Mouse (Mus musculus) gastrocnemius, postnatal 36 days (tissue): ENCODE data around the gene Strn. TPM values are rescaled to one million over a fixed set of nuclear protein-coding genes. Genes with fewer than 3 reads are reported as not detected.

Source experiments
- DNase-seq, 2 experiments: peaks; one replicate each; pipeline ENCODE4 v3.0.0; 2022
- intact Hi-C: fragments of 180-260 bp; cut with DNase I; formaldehyde crosslinking; loops from one replicate; pipeline ENCODE4 v1.15.1; 2025
- total RNA-seq, 2 experiments: library from RNA; stranded (reverse); gene quantifications; 2 replicates each; pipeline ENCODE4 v1.2.3; 2021

Strn gene
- total RNA-seq, 2 experiments from 2014 or later: 5.1 to 6.1 TPM

DNA sequence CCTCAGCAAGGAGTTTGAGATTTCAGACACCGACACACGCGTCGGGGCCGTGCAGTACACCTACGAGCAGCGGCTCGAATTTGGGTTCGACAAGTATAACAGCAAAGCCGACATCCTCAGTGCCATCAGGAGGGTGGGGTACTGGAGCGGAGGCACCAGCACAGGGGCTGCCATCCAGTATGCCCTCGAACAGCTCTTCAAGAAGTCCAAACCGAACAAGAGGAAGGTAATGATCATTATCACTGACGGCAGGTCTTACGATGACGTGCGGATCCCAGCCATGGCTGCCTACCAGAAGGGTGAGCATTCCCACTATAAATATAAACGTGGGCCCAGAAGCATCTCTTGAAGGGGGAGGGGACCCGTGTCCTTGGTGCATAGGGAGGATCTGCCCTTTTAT lies 112.1 kb downstream of the Strn start:
- no peak for DNase-seq
- intact Hi-C loops: no loop called here

DNA sequence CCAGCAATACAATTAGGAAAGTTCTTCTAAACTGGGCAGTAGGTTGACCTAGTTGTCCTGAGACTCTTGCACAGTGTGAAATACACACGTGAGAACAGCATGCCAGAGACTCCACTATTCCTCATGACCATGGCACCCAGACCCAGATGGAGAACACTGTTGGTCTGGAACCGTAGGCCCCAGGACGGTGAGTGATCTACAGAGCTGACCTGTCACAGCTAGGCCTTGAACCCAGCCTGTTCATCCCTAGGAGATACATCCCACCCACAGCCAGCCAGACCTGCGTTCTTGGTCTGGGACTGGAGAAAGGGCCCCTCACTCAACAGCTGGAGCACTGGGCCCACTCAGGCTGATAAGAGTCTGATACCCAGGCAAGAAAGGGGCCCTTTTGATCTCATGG lies 115.1 kb downstream of the Strn start:
- intact Hi-C loops: no loop called here
- no peak for DNase-seq

DNA sequence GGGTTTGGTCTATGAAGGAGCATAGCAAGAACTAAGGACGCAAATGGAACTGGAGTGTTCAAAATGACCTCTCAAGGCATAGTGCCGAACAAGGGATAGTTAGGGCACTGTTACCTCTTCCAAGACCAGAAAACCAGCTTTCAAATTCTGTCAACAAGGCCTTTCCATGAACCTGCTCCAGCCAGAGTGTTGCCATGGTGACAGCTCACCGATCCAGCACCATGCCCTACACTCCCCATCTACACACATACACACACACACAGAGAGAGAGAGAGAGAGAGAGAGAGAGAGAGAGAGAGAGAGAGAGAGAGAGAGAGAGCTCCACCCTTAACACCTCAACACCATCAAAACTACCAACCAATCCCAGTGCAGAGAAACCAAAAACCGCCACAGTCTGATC lies 116.3 kb downstream of the Strn start:
- intact Hi-C loops: no loop called here
- DNase-seq: no peak

- intact Hi-C loops: no loop called here
- DNase-seq: no peak
These were observed 117.0 kb downstream of the Strn start for GRCm38 (mm10) chr17:78619981-78620380.

- no peak for DNase-seq
- intact Hi-C loops: no loop called here
These were observed 118.8 kb downstream of the Strn start for GRCm38 (mm10) chr17:78618164-78618693.

GRCm38 (mm10) chr17:78615096-78615495 lies 121.9 kb downstream of the Strn start:
- intact Hi-C loops: no loop called here
- no peak for DNase-seq

GRCm38 (mm10) chr17:78614481-78614880 lies 122.5 kb downstream of the Strn start:
- DNase-seq: no peak
- intact Hi-C loops: no loop called here

DNA sequence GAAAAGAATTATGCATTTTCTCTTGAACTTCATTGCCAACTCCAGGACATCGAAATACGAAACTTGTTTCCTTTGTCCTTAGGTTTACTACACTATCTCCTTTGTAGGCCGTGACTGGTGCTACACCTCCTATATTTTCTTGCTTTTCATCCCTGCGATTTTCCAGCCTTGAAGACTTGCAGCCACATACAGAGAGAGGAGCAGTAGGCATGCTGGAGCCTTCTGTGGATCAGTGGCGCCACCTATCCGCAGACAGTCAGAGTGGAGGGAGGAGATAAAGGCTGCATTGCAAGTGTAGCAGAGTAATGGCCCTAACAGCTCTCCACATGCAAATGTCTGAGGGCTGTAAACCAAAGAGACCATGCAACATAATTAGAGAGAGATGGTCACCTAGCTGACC lies 125.9 kb downstream of the Strn start:
- DNase-seq: no peak
- intact Hi-C loops: loop anchor here (1.0 kb wide), 1 partner anchor 18 kb away; no protein-coding TSS in a partner anchor

GRCm38 (mm10) chr17:78609191-78609855 lies 127.7 kb downstream of the Strn start:
- no peak for DNase-seq
- intact Hi-C loops: no loop called here

DNA sequence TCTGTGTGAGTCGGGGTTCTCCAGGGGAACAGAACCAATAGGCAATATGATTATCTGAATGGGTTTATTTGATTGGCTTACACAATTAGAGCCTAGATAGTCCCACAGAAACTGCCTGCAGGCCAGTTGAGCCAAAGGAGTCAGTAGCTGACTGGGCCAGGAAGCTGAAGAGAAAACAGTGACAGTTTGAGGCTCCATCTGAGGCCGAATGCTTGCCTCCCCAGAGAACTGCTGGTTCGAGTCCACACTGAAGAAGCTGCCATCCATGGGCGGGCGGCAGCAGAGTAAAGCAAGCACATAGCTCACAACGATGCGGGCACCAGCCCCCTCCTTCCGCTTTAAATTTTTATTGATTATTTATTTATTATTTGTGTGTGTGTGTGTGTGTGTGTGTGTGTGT lies 128.3 kb downstream of the Strn start:
- intact Hi-C loops: no loop called here
- DNase-seq: no peak

- no peak for DNase-seq
- intact Hi-C loops: no loop called here
These were observed 128.8 kb downstream of the Strn start for GRCm38 (mm10) chr17:78608135-78608670.

- DNase-seq: peak; percentile 31 to 39
- intact Hi-C loops: loop anchor here (5.0 kb wide), 1 partner anchor 407 kb away; no protein-coding TSS in a partner anchor
These were observed 132.6 kb downstream of the Strn start for GRCm38 (mm10) chr17:78604431-78604830.

DNA sequence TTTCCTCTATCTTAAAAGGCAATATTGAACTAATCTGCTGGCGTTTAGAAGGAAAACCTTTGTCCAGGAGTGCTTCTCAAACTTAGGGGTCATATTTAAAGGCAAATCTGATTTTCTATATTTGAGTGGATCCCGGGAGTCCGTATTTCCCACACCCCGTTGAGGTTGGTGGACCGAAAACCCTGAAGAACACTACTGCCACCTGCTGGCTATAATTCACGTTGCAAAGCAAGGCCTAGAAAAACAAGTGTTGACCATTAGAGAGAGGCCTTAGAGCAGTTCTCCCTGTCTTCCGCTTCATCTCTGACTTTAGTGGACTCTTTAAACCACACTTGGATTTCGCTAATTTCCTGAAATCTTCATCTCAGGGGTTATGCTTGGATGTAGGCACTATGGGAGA lies 133.1 kb downstream of the Strn start:
- DNase-seq: peak; percentile 31 to 78
- intact Hi-C loops: loop anchor here (5.0 kb wide), 1 partner anchor 407 kb away; no protein-coding TSS in a partner anchor

- DNase-seq: no peak
- intact Hi-C loops: loop anchor here (5.0 kb wide), 1 partner anchor 405 kb away; no protein-coding TSS in a partner anchor
These were observed 134.7 kb downstream of the Strn start for GRCm38 (mm10) chr17:78602316-78602715.

- DNase-seq: no peak
- intact Hi-C loops: loop anchor here (5.0 kb wide), 1 partner anchor 404 kb away; no protein-coding TSS in a partner anchor
These were observed 135.4 kb downstream of the Strn start for GRCm38 (mm10) chr17:78601601-78602000.

GRCm38 (mm10) chr17:78601042-78601441 lies 136.0 kb downstream of the Strn start:
- no peak for DNase-seq
- intact Hi-C loops: loop anchor here (5.0 kb wide), 1 partner anchor 404 kb away; no protein-coding TSS in a partner anchor

Other genes starting within 250 kb of the Strn start
- 1 to 10 TPM; 1.6 to 2.8 TPM for gene Vit, start 229.1 kb downstream of the Strn start, total RNA-seq
- gene Heatr5b, start 98.2 kb upstream of the Strn start, total RNA-seq: 1 to 10 TPM; 5.9 to 6.5 TPM
- gene Gpatch11, start 98.4 kb upstream of the Strn start, total RNA-seq: 10 to 100 TPM; 17.0 to 20.7 TPM
- 1 to 10 TPM; 3.4 to 3.6 TPM for gene Eif2ak2, start 145.4 kb upstream of the Strn start, total RNA-seq
- gene Sult6b1, start 169.8 kb upstream of the Strn start, total RNA-seq: not detected
- gene Cebpzos, start 179.3 kb upstream of the Strn start, total RNA-seq: 10 to 100 TPM; 33.4 to 48.2 TPM
- 10 to 100 TPM; 17.8 to 24.8 TPM for gene Cebpz, start 199.9 kb upstream of the Strn start, total RNA-seq
- gene Ndufaf7, start 199.9 kb upstream of the Strn start, total RNA-seq: 10 to 100 TPM; 24.0 to 27.6 TPM